ENCODE assay signal across 11 mouse cellular contexts in the genomic region with DNA sequence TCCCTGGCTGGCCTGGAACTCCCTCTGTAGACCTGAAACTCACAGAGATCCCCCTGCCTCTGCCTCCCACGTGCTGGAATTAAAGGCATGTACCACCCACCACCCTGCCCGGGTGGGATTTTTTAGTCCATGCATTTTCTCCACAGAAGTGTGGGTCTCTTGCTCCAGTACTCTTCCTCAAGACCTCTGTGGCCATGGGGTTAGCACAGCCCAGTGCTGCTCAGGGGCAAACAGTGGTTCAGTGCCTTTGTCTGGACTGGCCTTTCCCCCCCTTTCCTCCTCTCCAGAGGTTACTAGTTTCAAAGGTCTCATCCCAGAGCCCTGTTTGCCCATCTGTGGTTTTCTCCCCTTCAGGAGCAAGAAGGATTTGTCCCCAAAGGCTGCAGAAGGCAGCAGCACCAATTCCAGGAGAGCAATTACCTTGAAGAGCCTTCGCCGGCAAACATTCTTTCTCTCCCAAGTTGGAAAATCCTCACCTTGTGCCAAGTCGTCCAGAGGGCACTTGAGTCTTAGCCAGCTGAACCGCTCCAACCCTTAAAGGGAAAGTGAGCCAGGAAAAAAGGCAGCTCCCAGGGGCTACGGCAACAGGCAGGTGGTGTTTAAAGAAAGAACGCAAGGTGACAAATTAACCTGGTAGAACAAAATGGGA. TPM values are rescaled to one million over a fixed set of nuclear protein-coding genes. Genes with fewer than 3 reads are reported as not detected.
A peak's percentile ranks its signal among the peaks of the same experiment; 100 is the strongest.
DNase-seq lines count a peak whose midpoint lies in the region; ATAC-seq lines count a peak whose summit lies in the region.
"Had no signal": no experiment of that assay in that cellular context is flagged by ENCODE, and none has a peak within 500 bp of the region (broad histone marks: within the 10 kb centered on the region; RNA-seq: fewer than 3 reads in every experiment).

No protein-coding gene starts in this region.

- H3K36me3 ChIP-seq in kidney, embryonic 16.5 days (ENCODE audit: insufficient read depth, low read length) = no peaks in the 10 kb centered on the region
- H3K36me3 ChIP-seq: midbrain, embryonic 15.5 days had no signal

- no peak overlapping the region for H3K4me3 ChIP-seq in kidney, embryonic 16.5 days (ENCODE audit: low read length)
- H3K4me3 ChIP-seq: midbrain, embryonic 15.5 days had no signal

- H3K9me3 ChIP-seq in kidney, embryonic 16.5 days (ENCODE audit: low read length) = no peaks in the 10 kb centered on the region
- H3K9me3 ChIP-seq: midbrain, embryonic 15.5 days had no signal

- DNase-seq in ovary, adult 18-20 months (ENCODE audit: low spot score) = peak; percentile 58
- no peak for DNase-seq in ovary, postnatal 10 days (ENCODE audit: low spot score)
- peak; percentile 54 for DNase-seq in gastrocnemius, adult 18-20 months (ENCODE audit: low spot score)
- DNase-seq in skeletal muscle tissue, adult 2 months (ENCODE audit: low read depth, low spot score) = peak; percentile 45
- DNase-seq: layer of hippocampus, adult 9-11 months had no signal

- WGBS in kidney, embryonic 16.5 days = 80% methylated on average over 8 of the region's 8 CpGs

- no peaks in the 10 kb centered on the region for H3K27me3 ChIP-seq in kidney, embryonic 16.5 days (ENCODE audit: insufficient read depth, low read length)
- H3K27me3 ChIP-seq: midbrain, embryonic 15.5 days had no signal

- no peaks in the 10 kb centered on the region for H3K4me1 ChIP-seq in kidney, embryonic 16.5 days (ENCODE audit: insufficient read depth, low read length)
- H3K4me1 ChIP-seq: midbrain, embryonic 15.5 days had no signal

- no peak overlapping the region for H3K4me2 ChIP-seq in kidney, embryonic 16.5 days (replicated peaks; ENCODE audit: low read depth, low read length)
- H3K4me2 ChIP-seq: midbrain, embryonic 15.5 days had no signal

- 0 out of 2 replicates have a peak, but pooled peaks have one; percentile 35 for ATAC-seq in kidney, embryonic 16.5 days (ENCODE audit: low FRiP score, low TSS enrichment)
- ATAC-seq in erythroblast, adult 5-6 weeks (replicated peaks; ENCODE audit: low FRiP score, poor library complexity, severe bottlenecking) = no peak
- ATAC-seq in frontal cortex, adult (ENCODE audit: low TSS enrichment) = no peak
- ATAC-seq in activated CD4-positive, CD25-positive, alpha-beta regulatory T cell, adult 4 months = no peak
- ATAC-seq: midbrain, embryonic 15.5 days had no signal

- H3K27ac ChIP-seq in kidney, embryonic 16.5 days (ENCODE audit: low read length) = peak overlapping the region; percentile 55; the same call in 1 of the 2 replicates
- H3K27ac ChIP-seq: midbrain, embryonic 15.5 days had no signal

- no peak overlapping the region for H3K9ac ChIP-seq in kidney, embryonic 16.5 days (replicated peaks; ENCODE audit: low read length)
- H3K9ac ChIP-seq: midbrain, embryonic 15.5 days had no signal

RNA-seq across cellular contexts. Expression of a gene that starts 45.1 kb away (rescaled TPM):
- total RNA-seq in gastrocnemius, adult 18-20 months (2021) = 10 to 100 TPM; 54.5 to 82.7 TPM
- 23.7 and 24.3 TPM in 2 replicates for polyA plus RNA-seq in kidney, embryonic 16.5 days (2015; fragmentation: Nextera tagmentation; extraction: Ambion mirVana)
- total RNA-seq in erythroblast, adult 5-6 weeks (2015; ENCODE audit: low replicate concordance) = 1.0 and 3.7 TPM in 2 replicates
- total RNA-seq in erythroblast, adult 5-6 weeks (2017; ENCODE audit: low replicate concordance) = 0.98 and 3.7 TPM in 2 replicates
- 1 to 10 TPM; 1.5 to 2.0 TPM for polyA plus RNA-seq in activated CD4-positive, CD25-positive, alpha-beta regulatory T cell, adult 4 months (2017; shearing (Covaris generic))

RNA-seq across cellular contexts. Expression of a gene that starts 45.8 kb away (rescaled TPM):
- 1 to 10 TPM; 5.9 to 8.8 TPM for total RNA-seq in gastrocnemius, adult 18-20 months (2021)
- polyA plus RNA-seq in kidney, embryonic 16.5 days (2015; fragmentation: Nextera tagmentation; extraction: Ambion mirVana) = 143 and 158 TPM in 2 replicates
- total RNA-seq in erythroblast, adult 5-6 weeks (2015; ENCODE audit: low replicate concordance) = 15.0 and 15.2 TPM in 2 replicates
- 4.6 and 8.6 TPM in 2 replicates for total RNA-seq in erythroblast, adult 5-6 weeks (2017; ENCODE audit: low replicate concordance)
- 10 to 100 TPM; 24.0 to 33.4 TPM for polyA plus RNA-seq in activated CD4-positive, CD25-positive, alpha-beta regulatory T cell, adult 4 months (2017; shearing (Covaris generic))

RNA-seq across cellular contexts. Expression of a gene that starts 57.2 kb away (rescaled TPM):
- total RNA-seq in gastrocnemius, adult 18-20 months (2021) = not detected
- not detected in 2 replicates for polyA plus RNA-seq in kidney, embryonic 16.5 days (2015; fragmentation: Nextera tagmentation; extraction: Ambion mirVana)
- not detected in 2 replicates for total RNA-seq in erythroblast, adult 5-6 weeks (2015; ENCODE audit: low replicate concordance)
- not detected in 2 replicates for total RNA-seq in erythroblast, adult 5-6 weeks (2017; ENCODE audit: low replicate concordance)
- polyA plus RNA-seq in activated CD4-positive, CD25-positive, alpha-beta regulatory T cell, adult 4 months (2017; shearing (Covaris generic)) = not detected
- total RNA-seq: gastrocnemius, adult 8-10 months had no signal
- polyA plus RNA-seq: midbrain, embryonic 15.5 days had no signal

Comparison
In these comparisons a context has a peak if more than half of its experiments do, and no peak if none do; other contexts are left out.
1. RNA of a gene that starts 45.1 kb away (total RNA-seq): 54.5 to 82.7 TPM in gastrocnemius, adult 18-20 months; 0.98 to 3.7 TPM in erythroblast, adult 5-6 weeks; every median in the first group is over 10 times any median in the second.